ENCODE assay signal across 18 mouse cellular contexts in genomic region chr4:101591400-101591799, GRCm38 (mm10). TPM values are rescaled to one million over a fixed set of nuclear protein-coding genes. Genes with fewer than 3 reads are reported as not detected.
A peak's percentile ranks its signal among the peaks of the same experiment; 100 is the strongest.
DNase-seq lines count a peak whose midpoint lies in the region; ATAC-seq and TF ChIP-seq lines count a peak whose summit lies in the region.
"Had no signal": no experiment of that assay in that cellular context is flagged by ENCODE, and none has a peak within 500 bp of the region (broad histone marks: within the 10 kb centered on the region; RNA-seq: fewer than 3 reads in every experiment).

No protein-coding gene starts in this region.

- ATAC-seq in liver, embryonic 14.5 days (ENCODE audit: insufficient read depth), result no peak
- ATAC-seq: forebrain, embryonic 15.5 days had no signal

- WGBS in heart, embryonic 10.5 days, result 95% methylated on average over 1 of the region's 1 CpGs
- WGBS in liver, embryonic 14.5 days (ENCODE audit: insufficient replicate concordance), result 72% methylated on average over 1 of the region's 1 CpGs

- no peak overlapping the region for H3K4me3 ChIP-seq in heart, embryonic 10.5 days
- no peak overlapping the region for H3K4me3 ChIP-seq in liver, embryonic 14.5 days (ENCODE audit: insufficient read depth in 1 of 2, low read depth in 2 of 2, low read length in 2 of 2)
- H3K4me3 ChIP-seq in CH12.LX (replicated peaks in 1 of 3; ENCODE audit: low read depth in 2 of 3, low read length in 2 of 3, poor library complexity in 1 of 3), result no peak overlapping the region
- H3K4me3 ChIP-seq: erythroblast, embryonic 14.5 days; forebrain, embryonic 15.5 days; kidney, embryonic 15.5 days; limb, embryonic 13.5 days; stomach, embryonic 15.5 days had no signal

- peak; percentile 13 for TF ChIP-seq RAD21 in CH12.LX (IDR thresholded peaks at IDR 0.05; ENCODE audit: low read depth, low read length)

- TF ChIP-seq POLR2A in CH12.LX (IDR thresholded peaks at IDR 0.05; ENCODE audit: low read depth, low read length), result no peak

- H3K9me3 ChIP-seq in heart, embryonic 10.5 days, result no peaks in the 10 kb centered on the region
- no peaks in the 10 kb centered on the region for H3K9me3 ChIP-seq in liver, embryonic 14.5 days (ENCODE audit: control insufficient read depth, low read length)
- H3K9me3 ChIP-seq in CH12.LX (replicated peaks; ENCODE audit: low read length), result peaks cover 2% of the 10 kb centered on the region
- H3K9me3 ChIP-seq: forebrain, embryonic 15.5 days; kidney, embryonic 15.5 days; stomach, embryonic 15.5 days had no signal

- H3K9ac ChIP-seq in liver, embryonic 14.5 days (replicated peaks), result no peak overlapping the region
- H3K9ac ChIP-seq in CH12.LX (ENCODE audit: insufficient read depth, low read depth), result no peak overlapping the region
- H3K9ac ChIP-seq: forebrain, embryonic 15.5 days; kidney, embryonic 15.5 days; limb, embryonic 13.5 days; stomach, embryonic 15.5 days had no signal

- TF ChIP-seq CTCF in liver, embryonic 14.5 days (IDR thresholded peaks at IDR 0.05; ENCODE audit: low read depth), result peak; percentile 39; the same call in 1 of the 2 replicates
- TF ChIP-seq CTCF in CH12.LX (conservative IDR thresholded peaks at IDR 0.05 in 1 of 2, IDR thresholded peaks at IDR 0.05 in 1 of 2; ENCODE audit: low read depth in 2 of 2, low read length in 2 of 2), result peak in 1 of 2 experiments; percentile 36; a peak in 2 of 4 replicates

- 0 out of 2 replicates have a peak, but pooled peaks cover 3% of the 10 kb centered on the region for H3K4me1 ChIP-seq in heart, embryonic 10.5 days
- no peaks in the 10 kb centered on the region for H3K4me1 ChIP-seq in liver, embryonic 14.5 days (replicated peaks; ENCODE audit: control insufficient read depth in 2 of 2, insufficient read depth in 2 of 2, low read length in 1 of 2)
- H3K4me1 ChIP-seq in CH12.LX (ENCODE audit: control insufficient read depth in 1 of 2, insufficient read depth in 2 of 2), result no peaks in the 10 kb centered on the region
- H3K4me1 ChIP-seq: forebrain, embryonic 15.5 days; kidney, embryonic 15.5 days; limb, embryonic 13.5 days; stomach, embryonic 15.5 days had no signal

- no peaks in the 10 kb centered on the region for H3K36me3 ChIP-seq in heart, embryonic 10.5 days
- no peaks in the 10 kb centered on the region for H3K36me3 ChIP-seq in liver, embryonic 14.5 days (replicated peaks; ENCODE audit: control insufficient read depth, insufficient read depth, low read depth)
- H3K36me3 ChIP-seq in CH12.LX (replicated peaks in 1 of 2; ENCODE audit: control insufficient read depth in 1 of 2, insufficient read depth in 1 of 2, low read length in 1 of 2), result no peaks in the 10 kb centered on the region
- H3K36me3 ChIP-seq: forebrain, embryonic 15.5 days; kidney, embryonic 15.5 days; limb, embryonic 13.5 days; stomach, embryonic 15.5 days had no signal

- H3K79me2 ChIP-seq in CH12.LX (replicated peaks; ENCODE audit: control insufficient read depth, extremely low read depth, insufficient read depth, poor library complexity, severe bottlenecking), result no peaks in the 10 kb centered on the region

- in situ Hi-C loops in CH12.LX (cut with MboI; ENCODE audit: low pct_ligation_motif_present, low pct_unique_long_range_greater_than_20kb, low sequenced_read_pairs), result no loop called here

- DNase-seq in heart, adult 11 months, result peak; percentile 70
- DNase-seq in heart, embryonic 10.5 days (ENCODE audit: low spot score), result no peak
- no peak for DNase-seq in liver, embryonic 14.5 days (ENCODE audit: low read depth in 3 of 3, low spot score in 3 of 3)
- no peak for DNase-seq in liver
- DNase-seq in CH12.LX (ENCODE audit: extremely low read depth), result no peak
- DNase-seq in ZHBTc4 (ENCODE audit: low read depth, low spot score), result peak; percentile 40
- no peak for DNase-seq in yolk sac, embryonic 10.5 days (ENCODE audit: low spot score)
- no peak for DNase-seq in neural tube, embryonic 10.5 days (ENCODE audit: extremely low spot score, low spot score)
- DNase-seq: adrenal gland, adult 8-10 months; cerebellum, adult 11 months; lung, adult 18-20 months; midbrain, embryonic 14.5 days; thymus, postnatal 25 days had no signal

- H3K27me3 ChIP-seq in heart, embryonic 10.5 days (ENCODE audit: insufficient read depth, poor library complexity, severe bottlenecking), result no peaks in the 10 kb centered on the region
- no peaks in the 10 kb centered on the region for H3K27me3 ChIP-seq in liver, embryonic 14.5 days (ENCODE audit: control insufficient read depth, insufficient read depth, low read length)
- H3K27me3 ChIP-seq in CH12.LX (replicated peaks), result no peaks in the 10 kb centered on the region
- H3K27me3 ChIP-seq: forebrain, embryonic 15.5 days; kidney, embryonic 15.5 days; limb, embryonic 13.5 days; stomach, embryonic 15.5 days had no signal

- H3K27ac ChIP-seq in heart, embryonic 10.5 days, result no peak overlapping the region
- H3K27ac ChIP-seq in liver, embryonic 14.5 days, result no peak overlapping the region
- no peak overlapping the region for H3K27ac ChIP-seq in CH12.LX (ENCODE audit: insufficient read depth, low read depth)
- H3K27ac ChIP-seq: forebrain, embryonic 15.5 days; kidney, embryonic 15.5 days; limb, embryonic 13.5 days; stomach, embryonic 15.5 days had no signal

- dilution Hi-C loops in CH12.LX (cut with MboI; ENCODE audit: extremely low pct_ligation_motif_present, extremely low pct_unique_long_range_greater_than_20kb, low sequenced_read_pairs), result no loop called here

- no peak overlapping the region for H3K4me2 ChIP-seq in liver, embryonic 14.5 days (ENCODE audit: low read depth)
- no peak overlapping the region for H3K4me2 ChIP-seq in CH12.LX (ENCODE audit: insufficient read depth, low read depth, poor library complexity, severe bottlenecking)
- H3K4me2 ChIP-seq: forebrain, embryonic 15.5 days; kidney, embryonic 15.5 days; limb, embryonic 13.5 days; stomach, embryonic 15.5 days had no signal

- TF ChIP-seq EP300 in liver, embryonic 14.5 days (IDR thresholded peaks at IDR 0.05; ENCODE audit: low read depth), result no peak
- TF ChIP-seq EP300 in CH12.LX (IDR thresholded peaks at IDR 0.05; ENCODE audit: low read length), result no peak

TF ChIP-seq in CH12.LX, 34 proteins besides CTCF, POLR2A, EP300 and RAD21:
- TF ChIP-seq ELF1 (IDR thresholded peaks at IDR 0.05; ENCODE audit: low read depth, low read length) (no peak), NRF1 (IDR thresholded peaks at IDR 0.05; ENCODE audit: low read depth, low read length) (no peak), MAFK (IDR thresholded peaks at IDR 0.05; ENCODE audit: insufficient replicate concordance, low read length) (no peak), IRF4 (IDR thresholded peaks at IDR 0.05; ENCODE audit: low read depth, low read length) (no peak), ZMIZ1 (IDR thresholded peaks at IDR 0.05; ENCODE audit: low read depth, low read length) (no peak), USF2 (conservative IDR thresholded peaks at IDR 0.05; ENCODE audit: low read depth, low read length) (no peak), POLR2AphosphoS2 (IDR thresholded peaks at IDR 0.05; ENCODE audit: low read depth, low read length) (no peak), PAX5 (IDR thresholded peaks at IDR 0.05; ENCODE audit: low read length) (no peak), ZKSCAN1 (IDR thresholded peaks at IDR 0.05; ENCODE audit: borderline replicate concordance, low read depth, low read length) (no peak), MXI1 (IDR thresholded peaks at IDR 0.05; ENCODE audit: low read depth, low read length) (no peak), CHD2 (IDR thresholded peaks at IDR 0.05; ENCODE audit: low read length) (no peak), KAT2A (IDR thresholded peaks at IDR 0.05; ENCODE audit: insufficient replicate concordance, low read length) (no peak), RCOR1 (conservative IDR thresholded peaks at IDR 0.05; ENCODE audit: low read depth, low read length) (no peak)
TF ChIP-seq in CH12.LX: peak in this region for 0.

RNA-seq across cellular contexts. Expression of gene Leprot, which starts 56.1 kb away (rescaled TPM):
- polyA plus RNA-seq in heart, embryonic 10.5 days (2016; fragmentation: Nextera tagmentation; extraction: Ambion mirVana), result 75.2 and 75.9 TPM in 2 replicates
- 35.5 and 43.7 TPM in 2 replicates for polyA plus RNA-seq in liver, embryonic 14.5 days (2012; rRNA removed)
- 51.1 and 55.6 TPM in 2 replicates for polyA plus RNA-seq in liver, embryonic 14.5 days (2014; fragmentation: Nextera tagmentation; extraction: Ambion mirVana)
- total RNA-seq in CH12.LX (2012; rRNA removed) (17.6 and 19.9 TPM in 2 replicates), CH12.LX (2014; rRNA removed) (24.2 and 24.9 TPM in 2 replicates)
- polyA plus RNA-seq in CH12.LX (2012; ENCODE audit: insufficient read length, low read depth), result 26.6 and 29.2 TPM in 2 replicates

Comparison
In these comparisons a context has a peak if more than half of its experiments do, and no peak if none do; other contexts are left out.
1. DNase-seq: peak in heart, adult 11 months (single experiment) and ZHBTc4 (single experiment); none in heart, embryonic 10.5 days (single experiment), liver, embryonic 14.5 days (0 of 3), liver (single experiment), CH12.LX (single experiment), yolk sac, embryonic 10.5 days (single experiment) and neural tube, embryonic 10.5 days (single experiment).